Mouse (Mus musculus): ENCODE measurements around the gene Tspan18.
A peak's percentile ranks its signal among the peaks of the same experiment; 100 is the strongest.

The Tspan18 gene

GRCm38 (mm10) chr2:93339373-93340106 lies 5.2 kb upstream of the Tspan18 start:
- no peak for ATAC-seq (ENCODE audit: low TSS enrichment)

- no peak for ATAC-seq (ENCODE audit: low TSS enrichment)
These were observed 1.7 kb upstream of the Tspan18 start for GRCm38 (mm10) chr2:93335996-93336395.

- ATAC-seq (ENCODE audit: low TSS enrichment) = peak; percentile 86
These were observed 976 bp downstream of the Tspan18 start for GRCm38 (mm10) chr2:93333241-93333816.

GRCm38 (mm10) chr2:93332277-93332676 lies 2.0 kb downstream of the Tspan18 start:
- no peak for ATAC-seq (ENCODE audit: low TSS enrichment)

- ATAC-seq (ENCODE audit: low TSS enrichment) = no peak
These were observed 3.2 kb downstream of the Tspan18 start for GRCm38 (mm10) chr2:93331121-93331520.

GRCm38 (mm10) chr2:93329120-93329519 lies 5.2 kb downstream of the Tspan18 start:
- no peak for ATAC-seq (ENCODE audit: low TSS enrichment)

GRCm38 (mm10) chr2:93327915-93328555 lies 6.3 kb downstream of the Tspan18 start:
- ATAC-seq (ENCODE audit: low TSS enrichment) = no peak

GRCm38 (mm10) chr2:93324681-93325080 lies 9.6 kb downstream of the Tspan18 start:
- ATAC-seq (ENCODE audit: low TSS enrichment) = no peak

GRCm38 (mm10) chr2:93321946-93322345 lies 12.4 kb downstream of the Tspan18 start:
- no peak for ATAC-seq (ENCODE audit: low TSS enrichment)

- peak; percentile 38; the same call in 1 of the 2 replicates for ATAC-seq (ENCODE audit: low TSS enrichment)
These were observed 14.0 kb downstream of the Tspan18 start for GRCm38 (mm10) chr2:93320267-93320666.

- ATAC-seq (ENCODE audit: low TSS enrichment) = no peak
These were observed 14.7 kb downstream of the Tspan18 start for GRCm38 (mm10) chr2:93319598-93319997.

GRCm38 (mm10) chr2:93318781-93319349 lies 15.4 kb downstream of the Tspan18 start:
- ATAC-seq (ENCODE audit: low TSS enrichment) = no peak; the same call in 1 of the 2 replicates

- no peak for ATAC-seq (ENCODE audit: low TSS enrichment)
These were observed 20.3 kb downstream of the Tspan18 start for GRCm38 (mm10) chr2:93313768-93314632.

GRCm38 (mm10) chr2:93312458-93312857 lies 21.8 kb downstream of the Tspan18 start:
- no peak for ATAC-seq (ENCODE audit: low TSS enrichment)

- ATAC-seq (ENCODE audit: low TSS enrichment) = no peak
These were observed 24.4 kb downstream of the Tspan18 start for GRCm38 (mm10) chr2:93309724-93310413.

- ATAC-seq (ENCODE audit: low TSS enrichment) = peak; percentile 86
These were observed 27.4 kb downstream of the Tspan18 start for GRCm38 (mm10) chr2:93306898-93307297.

- no peak for ATAC-seq (ENCODE audit: low TSS enrichment)
These were observed 30.1 kb downstream of the Tspan18 start for GRCm38 (mm10) chr2:93304273-93304634.

- no peak for ATAC-seq (ENCODE audit: low TSS enrichment)
These were observed 30.6 kb downstream of the Tspan18 start for GRCm38 (mm10) chr2:93303585-93304272.

- no peak for ATAC-seq (ENCODE audit: low TSS enrichment)
These were observed 31.1 kb downstream of the Tspan18 start for GRCm38 (mm10) chr2:93303260-93303584.

- no peak for ATAC-seq (ENCODE audit: low TSS enrichment)
These were observed 36.6 kb downstream of the Tspan18 start for GRCm38 (mm10) chr2:93297656-93298055.
